Mouse (Mus musculus) left cerebral cortex, adult 11 months (tissue): ENCODE data around the gene Itga1.

ENCODE experiments used
- DNase-seq: peaks from one replicate; pipeline ENCODE4 v3.0.0; 2022; ENCODE audit warnings: low spot score

Itga1 gene

GRCm38 (mm10) chr13:115101355-115102191 lies at the start of gene Itga1, which contains the start of gene Gm49395:
Itga1 (minus strand) TSS chr13:115101964.
Gm49395 (minus strand) TSS chr13:115101921.
- no peak for DNase-seq

- no peak for DNase-seq
These were observed 48.8 kb upstream of the Itga1 start for GRCm38 (mm10) chr13:115150602-115151001.

- DNase-seq = no peak
These were observed 48.1 kb upstream of the Itga1 start for GRCm38 (mm10) chr13:115149849-115150248.

- no peak for DNase-seq
These were observed 41.8 kb upstream of the Itga1 start for GRCm38 (mm10) chr13:115143575-115143974.

- DNase-seq = no peak
These were observed 40.3 kb upstream of the Itga1 start for GRCm38 (mm10) chr13:115142066-115142465.

GRCm38 (mm10) chr13:115138513-115138912 lies 36.7 kb upstream of the Itga1 start:
- no peak for DNase-seq

- DNase-seq = no peak
These were observed 35.0 kb upstream of the Itga1 start for GRCm38 (mm10) chr13:115136761-115137160.

- DNase-seq = no peak
These were observed 30.7 kb upstream of the Itga1 start for GRCm38 (mm10) chr13:115132435-115132834.

- no peak for DNase-seq
These were observed 29.6 kb upstream of the Itga1 start for GRCm38 (mm10) chr13:115131381-115131780.

- no peak for DNase-seq
These were observed 28.3 kb upstream of the Itga1 start for GRCm38 (mm10) chr13:115130035-115130434.

- DNase-seq = no peak
These were observed 26.1 kb upstream of the Itga1 start for GRCm38 (mm10) chr13:115127826-115128225.

GRCm38 (mm10) chr13:115126534-115126933 lies 24.8 kb upstream of the Itga1 start:
- DNase-seq = no peak

GRCm38 (mm10) chr13:115125130-115125529 lies 23.4 kb upstream of the Itga1 start:
- no peak for DNase-seq

- no peak for DNase-seq
These were observed 22.8 kb upstream of the Itga1 start for GRCm38 (mm10) chr13:115124521-115124920.

- DNase-seq = no peak
These were observed 17.0 kb upstream of the Itga1 start for GRCm38 (mm10) chr13:115118756-115119155.

- no peak for DNase-seq
These were observed 16.4 kb upstream of the Itga1 start for GRCm38 (mm10) chr13:115118195-115118594.

- no peak for DNase-seq
These were observed 15.3 kb upstream of the Itga1 start for GRCm38 (mm10) chr13:115116930-115117621.

GRCm38 (mm10) chr13:115109628-115110027 lies 7.9 kb upstream of the Itga1 start:
- no peak for DNase-seq

- DNase-seq = no peak
These were observed 5.7 kb upstream of the Itga1 start for GRCm38 (mm10) chr13:115107436-115107835.

- DNase-seq = no peak
These were observed 4.4 kb upstream of the Itga1 start for GRCm38 (mm10) chr13:115106183-115106582.

GRCm38 (mm10) chr13:115102754-115103153 lies 990 bp upstream of the Itga1 start:
- DNase-seq = no peak

GRCm38 (mm10) chr13:115100381-115101177 lies 1.2 kb downstream of the Itga1 start:
- no peak for DNase-seq
